Mouse (Mus musculus): ENCODE results near the gene Olfr1357. TPM values are rescaled to one million over a fixed set of nuclear protein-coding genes. Genes with fewer than 3 reads are reported as not detected.

The Olfr1357 gene
- polyA plus RNA-seq, 1 experiment from 2014 or later, result not detected

GRCm38 (mm10) chr10:78590744-78591143 is 27.1 kb downstream of the Olfr1357 start:
- Histone ChIP-seq H3K9ac (peak overlapping the region; percentile 90), H3K4me1 (ENCODE audit: insufficient read depth) (peaks cover 4% of the 10 kb centered on the region; the same call in 1 of the 2 replicates), H3K4me2 (peak overlapping the region; percentile 82), H3K9me3 (ENCODE audit: low read depth, low read length) (no peaks in the 10 kb centered on the region), H3K27ac (ENCODE audit: low read depth) (peak overlapping the region; percentile 94), H3K27me3 (ENCODE audit: insufficient read depth, low read length) (no peaks in the 10 kb centered on the region), H3K4me3 (ENCODE audit: low read depth, low read length) (peak overlapping the region; percentile 76), H3K36me3 (ENCODE audit: insufficient read depth) (peaks cover 40% of the 10 kb centered on the region)
- DNase-seq, result peak; percentile 57
- 15% methylated on average over 9 of the region's 9 CpGs for WGBS
- TF ChIP-seq CTCF (IDR thresholded peaks at IDR 0.05; ENCODE audit: low read depth), result no peak
- peak; percentile 33; the same call in 1 of the 2 replicates for ATAC-seq (ENCODE audit: insufficient read depth)

DNA sequence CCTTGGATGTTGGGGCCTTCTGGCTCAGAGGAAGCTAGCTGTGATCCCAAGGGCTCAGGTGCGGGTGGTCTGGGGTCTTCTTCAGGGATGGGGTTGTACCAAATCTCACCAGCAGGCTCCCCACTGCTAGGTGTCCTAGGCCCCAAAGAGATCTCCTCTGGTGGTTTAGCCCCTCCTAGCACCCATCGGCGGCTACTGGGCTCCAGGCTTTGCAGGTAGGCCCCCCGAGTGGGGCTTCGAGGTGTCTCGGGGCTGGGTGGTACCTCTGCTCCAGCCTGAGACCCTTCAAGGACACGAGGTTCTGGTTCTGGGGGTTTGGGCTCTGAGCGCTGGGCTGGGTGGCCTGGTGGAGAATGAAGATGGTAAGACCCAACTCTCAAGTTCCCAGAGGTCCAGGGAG is 28.0 kb downstream of the Olfr1357 start:
- TF ChIP-seq CTCF (IDR thresholded peaks at IDR 0.05; ENCODE audit: low read depth), result no peak
- peaks cover 49% of the 10 kb centered on the region for H3K36me3 ChIP-seq (ENCODE audit: insufficient read depth)
- peak overlapping the region; percentile 94; the same call in 1 of the 2 replicates for H3K27ac ChIP-seq (ENCODE audit: low read depth)
- DNase-seq (no peak), ATAC-seq (ENCODE audit: insufficient read depth) (no peak)
- peak overlapping the region; percentile 82 for H3K4me2 ChIP-seq
- H3K9ac ChIP-seq, result peak overlapping the region; percentile 90
- H3K4me1 ChIP-seq (ENCODE audit: insufficient read depth), result peaks cover 4% of the 10 kb centered on the region; the same call in 1 of the 2 replicates
- H3K27me3 ChIP-seq (ENCODE audit: insufficient read depth, low read length), result no peaks in the 10 kb centered on the region
- H3K9me3 ChIP-seq (ENCODE audit: low read depth, low read length), result no peaks in the 10 kb centered on the region
- WGBS, result 88% methylated on average over 8 of the region's 8 CpGs
- H3K4me3 ChIP-seq (ENCODE audit: low read depth, low read length), result peak overlapping the region; percentile 76

DNA sequence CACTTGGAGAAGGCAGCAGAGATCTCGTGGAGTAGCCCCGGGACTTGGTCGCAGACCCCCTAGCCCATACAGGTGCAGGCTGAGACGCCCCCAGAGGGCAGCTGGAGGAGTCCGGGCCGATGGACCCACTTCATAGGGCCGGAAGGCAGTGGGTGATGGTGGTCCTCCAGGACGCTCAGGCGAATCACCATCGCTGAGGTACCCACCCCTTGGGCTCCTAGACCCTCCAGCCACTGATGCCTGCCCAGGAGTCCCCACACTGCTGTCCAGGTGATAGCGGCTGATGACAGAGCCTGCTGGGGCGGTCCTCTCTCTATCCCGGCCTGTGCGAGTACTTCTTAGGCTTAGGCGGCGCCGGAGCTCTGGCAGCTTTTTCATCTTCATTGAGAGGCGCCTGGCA is 28.6 kb downstream of the Olfr1357 start:
- H3K4me1 ChIP-seq (ENCODE audit: insufficient read depth), result peaks cover 4% of the 10 kb centered on the region; the same call in 1 of the 2 replicates
- no peak for ATAC-seq (ENCODE audit: insufficient read depth)
- DNase-seq, result no peak
- H3K4me3 ChIP-seq (ENCODE audit: low read depth, low read length), result no peak overlapping the region
- 94% methylated on average over 18 of the region's 18 CpGs for WGBS
- TF ChIP-seq CTCF (IDR thresholded peaks at IDR 0.05; ENCODE audit: low read depth), result no peak
- no peak overlapping the region for H3K27ac ChIP-seq (ENCODE audit: low read depth)
- no peaks in the 10 kb centered on the region for H3K9me3 ChIP-seq (ENCODE audit: low read depth, low read length)
- H3K27me3 ChIP-seq (ENCODE audit: insufficient read depth, low read length), result no peaks in the 10 kb centered on the region
- peaks cover 55% of the 10 kb centered on the region for H3K36me3 ChIP-seq (ENCODE audit: insufficient read depth)
- no peak overlapping the region for H3K9ac ChIP-seq
- no peak overlapping the region for H3K4me2 ChIP-seq

GRCm38 (mm10) chr10:78586026-78586425 is 31.8 kb downstream of the Olfr1357 start:
- 92% methylated on average over 13 of the region's 13 CpGs for WGBS
- peaks cover 67% of the 10 kb centered on the region for H3K36me3 ChIP-seq (ENCODE audit: insufficient read depth)
- H3K9me3 ChIP-seq (ENCODE audit: low read depth, low read length), result no peaks in the 10 kb centered on the region
- DNase-seq, result no peak
- no peaks in the 10 kb centered on the region for H3K27me3 ChIP-seq (ENCODE audit: insufficient read depth, low read length)
- ATAC-seq (ENCODE audit: insufficient read depth), result no peak
- no peak for TF ChIP-seq CTCF (IDR thresholded peaks at IDR 0.05; ENCODE audit: low read depth)
- H3K9ac ChIP-seq, result no peak overlapping the region
- H3K4me1 ChIP-seq (ENCODE audit: insufficient read depth), result peaks cover 4% of the 10 kb centered on the region; the same call in 1 of the 2 replicates
- no peak overlapping the region for H3K4me2 ChIP-seq
- no peak overlapping the region for H3K4me3 ChIP-seq (ENCODE audit: low read depth, low read length)
- no peak overlapping the region for H3K27ac ChIP-seq (ENCODE audit: low read depth)

DNA sequence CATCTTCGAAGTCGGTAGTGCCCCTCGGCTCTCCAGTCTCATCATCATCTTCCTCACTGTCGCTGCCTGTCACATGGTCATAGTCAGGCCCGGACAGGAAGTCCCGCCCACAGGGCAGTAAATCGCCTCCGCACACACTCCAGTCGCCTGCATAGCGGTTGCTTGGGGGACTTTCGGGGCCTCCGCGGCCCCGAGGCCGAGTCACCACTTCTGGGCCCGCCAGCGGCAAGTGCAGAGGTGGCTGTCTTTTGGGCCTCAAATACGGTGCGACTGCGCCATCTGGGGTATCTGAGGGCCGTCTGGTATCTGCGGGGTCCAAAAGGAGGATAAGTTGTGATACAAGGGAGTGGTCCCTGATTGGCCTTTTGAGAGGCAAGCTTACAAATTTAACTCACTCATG is 32.3 kb downstream of the Olfr1357 start:
- WGBS, result 84% methylated on average over 22 of the region's 22 CpGs

GRCm38 (mm10) chr10:78584996-78585395 is 32.9 kb downstream of the Olfr1357 start:
- Histone ChIP-seq H3K27ac (ENCODE audit: low read depth) (no peak overlapping the region), H3K4me1 (ENCODE audit: insufficient read depth) (peaks cover 3% of the 10 kb centered on the region; the same call in 1 of the 2 replicates), H3K36me3 (ENCODE audit: insufficient read depth) (peaks cover 77% of the 10 kb centered on the region), H3K9me3 (ENCODE audit: low read depth, low read length) (no peaks in the 10 kb centered on the region), H3K9ac (no peak overlapping the region), H3K27me3 (ENCODE audit: insufficient read depth, low read length) (no peaks in the 10 kb centered on the region), H3K4me2 (no peak overlapping the region), H3K4me3 (ENCODE audit: low read depth, low read length) (no peak overlapping the region)
- DNase-seq (no peak), ATAC-seq (ENCODE audit: insufficient read depth) (no peak)
- TF ChIP-seq CTCF (IDR thresholded peaks at IDR 0.05; ENCODE audit: low read depth), result no peak
- 89% methylated on average over 1 of the region's 1 CpGs for WGBS

More for the DNA sequence above, 32.3 kb downstream of the Olfr1357 start:
- DNase-seq (no peak), ATAC-seq (ENCODE audit: insufficient read depth) (no peak)
- Histone ChIP-seq H3K36me3 (ENCODE audit: insufficient read depth) (peaks cover 71% of the 10 kb centered on the region), H3K4me3 (ENCODE audit: low read depth, low read length) (no peak overlapping the region), H3K27ac (ENCODE audit: low read depth) (no peak overlapping the region), H3K9me3 (ENCODE audit: low read depth, low read length) (no peaks in the 10 kb centered on the region), H3K27me3 (ENCODE audit: insufficient read depth, low read length) (no peaks in the 10 kb centered on the region), H3K4me2 (no peak overlapping the region), H3K4me1 (ENCODE audit: insufficient read depth) (peaks cover 4% of the 10 kb centered on the region; the same call in 1 of the 2 replicates), H3K9ac (no peak overlapping the region)
- no peak for TF ChIP-seq CTCF (IDR thresholded peaks at IDR 0.05; ENCODE audit: low read depth)

DNA sequence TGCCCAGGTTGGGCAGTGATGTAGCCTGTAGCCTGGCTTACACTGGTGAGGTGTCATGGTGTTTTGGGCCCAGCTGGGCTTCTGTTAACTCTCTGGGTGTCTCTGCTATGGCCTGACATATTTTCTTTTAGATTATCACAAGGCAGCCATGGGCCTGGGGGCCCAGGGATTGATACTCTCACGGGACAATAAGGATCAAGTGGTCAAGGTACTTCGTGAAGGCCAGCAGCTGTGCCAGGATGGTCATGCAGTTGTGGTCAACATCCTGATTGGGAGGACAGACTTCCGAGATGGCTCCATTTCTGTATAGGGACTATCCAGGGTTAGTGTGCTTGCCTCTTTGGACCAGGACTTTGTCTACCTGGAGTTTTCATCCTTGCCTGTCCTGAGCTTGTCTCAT is 33.9 kb downstream of the Olfr1357 start:
- no peaks in the 10 kb centered on the region for H3K4me1 ChIP-seq (ENCODE audit: insufficient read depth)
- no peaks in the 10 kb centered on the region for H3K27me3 ChIP-seq (ENCODE audit: insufficient read depth, low read length)
- ATAC-seq (ENCODE audit: insufficient read depth) (0 out of 2 replicates have a peak, but pooled peaks have one; percentile 21), DNase-seq (no peak)
- no peak overlapping the region for H3K4me2 ChIP-seq
- no peak for TF ChIP-seq CTCF (IDR thresholded peaks at IDR 0.05; ENCODE audit: low read depth)
- H3K36me3 ChIP-seq (ENCODE audit: insufficient read depth), result peaks cover 73% of the 10 kb centered on the region
- no peak overlapping the region for H3K9ac ChIP-seq
- no peaks in the 10 kb centered on the region for H3K9me3 ChIP-seq (ENCODE audit: low read depth, low read length)
- no peak overlapping the region for H3K4me3 ChIP-seq (ENCODE audit: low read depth, low read length)
- H3K27ac ChIP-seq (ENCODE audit: low read depth), result no peak overlapping the region
- WGBS, result 59% methylated on average over 3 of the region's 3 CpGs
